Mouse (Mus musculus) adrenal gland, adult 8-10 months (tissue): ENCODE data around the gene Adamts14. TPM values are rescaled to one million over a fixed set of nuclear protein-coding genes. Genes with fewer than 3 reads are reported as not detected.

ENCODE experiments used
- DNase-seq: peaks from one replicate; pipeline ENCODE4 v3.0.0; 2022
- total RNA-seq, 4 experiments: library from RNA; stranded (reverse); gene quantifications; 2 replicates each; pipeline ENCODE4 v1.2.4; 2022

The Adamts14 gene
- total RNA-seq, 4 experiments from 2014 or later = 1.7 to 3.9 (median 1.9) TPM

GRCm38 (mm10) chr10:61231756-61232155 is 41.5 kb downstream of the Adamts14 start:
- no peak for DNase-seq

- DNase-seq = no peak
Observed at GRCm38 (mm10) chr10:61226784-61227396, 46.3 kb downstream of the Adamts14 start.

- DNase-seq = no peak
Observed at GRCm38 (mm10) chr10:61225694-61226093, 47.5 kb downstream of the Adamts14 start.

- no peak for DNase-seq
Observed at GRCm38 (mm10) chr10:61219318-61219717, 53.9 kb downstream of the Adamts14 start.

GRCm38 (mm10) chr10:61216163-61216562 is 57.1 kb downstream of the Adamts14 start:
- no peak for DNase-seq

GRCm38 (mm10) chr10:61215658-61216057 is 57.6 kb downstream of the Adamts14 start:
- no peak for DNase-seq

GRCm38 (mm10) chr10:61212817-61213216 is 60.4 kb downstream of the Adamts14 start:
- DNase-seq = no peak

GRCm38 (mm10) chr10:61211743-61212142 is 61.5 kb downstream of the Adamts14 start:
- DNase-seq = no peak

- DNase-seq = no peak
Observed at GRCm38 (mm10) chr10:61211105-61211504, 62.1 kb downstream of the Adamts14 start.

- no peak for DNase-seq
Observed at GRCm38 (mm10) chr10:61208114-61208684, 65.0 kb downstream of the Adamts14 start.

- DNase-seq = no peak
Observed at GRCm38 (mm10) chr10:61203930-61204329, 69.3 kb downstream of the Adamts14 start.

GRCm38 (mm10) chr10:61201596-61202318 is 71.5 kb downstream of the Adamts14 start:
- no peak for DNase-seq

- no peak for DNase-seq
Observed at GRCm38 (mm10) chr10:61200998-61201397, 72.2 kb downstream of the Adamts14 start.

GRCm38 (mm10) chr10:61200232-61200820 is 72.9 kb downstream of the Adamts14 start:
- DNase-seq = no peak

- DNase-seq = peak; percentile 42
Observed at GRCm38 (mm10) chr10:61199566-61200213, 73.5 kb downstream of the Adamts14 start.

GRCm38 (mm10) chr10:61195718-61196291 is 77.4 kb downstream of the Adamts14 start:
- no peak for DNase-seq

GRCm38 (mm10) chr10:61195216-61195615 is 78.0 kb downstream of the Adamts14 start:
- DNase-seq = no peak

- DNase-seq = no peak
Observed at GRCm38 (mm10) chr10:61194611-61195010, 78.6 kb downstream of the Adamts14 start.

GRCm38 (mm10) chr10:61188010-61188409 is 85.2 kb downstream of the Adamts14 start:
- no peak for DNase-seq

- no peak for DNase-seq
Observed at GRCm38 (mm10) chr10:61187001-61187400, 86.2 kb downstream of the Adamts14 start.

- no peak for DNase-seq
Observed at GRCm38 (mm10) chr10:61179927-61180326, 93.3 kb downstream of the Adamts14 start.

- DNase-seq = no peak
Observed at GRCm38 (mm10) chr10:61178687-61179086, 94.6 kb downstream of the Adamts14 start.
